Mouse (Mus musculus) adrenal gland (tissue): ENCODE measurements around the gene 6430571L13Rik.
"Not testable (repeated sequence)": the region's sequence is repeated elsewhere in the genome, so short reads cannot be mapped to it uniquely, and the experiment has no call there.

Experiments used
- intact Hi-C: fragments of 180-260 bp; cut with DNase I; formaldehyde crosslinking; loops from one replicate; pipeline ENCODE4 v1.15.1; 2025

The 6430571L13Rik gene

DNA sequence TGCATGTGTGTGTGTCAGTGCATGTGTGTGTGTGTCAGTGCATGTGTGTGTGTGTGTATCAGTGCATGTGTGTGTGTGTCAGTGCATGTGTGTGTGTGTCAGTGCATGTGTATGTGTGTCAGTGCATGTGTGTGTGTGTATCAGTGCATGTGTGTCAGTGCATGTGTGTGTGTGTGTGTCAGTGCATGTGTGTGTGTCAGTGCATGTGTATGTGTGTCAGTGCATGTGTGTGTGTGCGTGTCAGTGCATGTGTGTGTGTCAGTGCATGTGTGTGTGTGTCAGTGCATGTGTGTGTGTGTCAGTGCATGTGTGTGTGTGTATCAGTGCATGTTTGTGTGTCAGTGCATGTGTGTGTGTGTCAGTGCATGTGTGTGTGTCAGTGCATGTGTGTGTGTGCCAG is 33.7 kb upstream of the 6430571L13Rik start:
- intact Hi-C loops: not testable (repeated sequence)

DNA sequence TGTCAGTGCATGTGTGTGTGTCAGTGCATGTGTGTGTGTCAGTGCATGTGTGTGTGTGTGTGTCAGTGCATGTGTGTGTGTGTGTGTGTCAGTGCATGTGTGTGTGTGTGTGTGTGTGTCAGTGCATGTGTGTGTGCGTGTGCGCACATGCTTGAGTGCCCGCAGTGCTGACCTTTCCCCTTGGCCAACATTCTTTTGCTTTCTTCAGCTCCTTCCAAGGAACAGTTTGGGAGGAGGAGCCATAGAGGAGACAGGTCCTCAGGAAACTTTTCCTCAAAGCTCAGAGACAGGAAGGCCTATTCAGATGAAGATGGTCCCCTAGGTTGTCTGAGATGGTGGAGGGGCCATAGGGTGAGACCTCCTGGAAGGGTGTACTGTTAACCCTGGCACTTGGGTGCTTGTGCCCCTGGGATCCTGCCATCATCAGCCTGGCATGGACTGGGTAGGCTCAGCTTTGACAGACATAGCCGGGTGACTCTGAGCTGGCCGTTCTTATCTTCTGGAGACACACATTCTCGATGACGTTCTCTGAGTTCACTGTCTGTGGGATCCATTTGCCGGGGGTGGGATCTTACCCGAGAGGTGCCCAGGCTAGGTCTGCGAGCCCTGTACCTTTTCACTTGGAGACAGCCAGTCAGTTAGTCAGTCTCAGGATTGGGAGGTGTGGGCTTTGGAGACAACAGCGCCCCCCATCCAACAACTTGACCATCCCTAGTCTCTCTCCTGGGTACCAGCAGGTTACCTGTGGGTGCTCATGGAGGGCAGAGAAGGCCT is 33.1 kb upstream of the 6430571L13Rik start:
- intact Hi-C loops: no loop called here

- intact Hi-C loops: no loop called here
These were observed 32.5 kb upstream of the 6430571L13Rik start for GRCm38 (mm10) chr9:107307886-107308285.

DNA sequence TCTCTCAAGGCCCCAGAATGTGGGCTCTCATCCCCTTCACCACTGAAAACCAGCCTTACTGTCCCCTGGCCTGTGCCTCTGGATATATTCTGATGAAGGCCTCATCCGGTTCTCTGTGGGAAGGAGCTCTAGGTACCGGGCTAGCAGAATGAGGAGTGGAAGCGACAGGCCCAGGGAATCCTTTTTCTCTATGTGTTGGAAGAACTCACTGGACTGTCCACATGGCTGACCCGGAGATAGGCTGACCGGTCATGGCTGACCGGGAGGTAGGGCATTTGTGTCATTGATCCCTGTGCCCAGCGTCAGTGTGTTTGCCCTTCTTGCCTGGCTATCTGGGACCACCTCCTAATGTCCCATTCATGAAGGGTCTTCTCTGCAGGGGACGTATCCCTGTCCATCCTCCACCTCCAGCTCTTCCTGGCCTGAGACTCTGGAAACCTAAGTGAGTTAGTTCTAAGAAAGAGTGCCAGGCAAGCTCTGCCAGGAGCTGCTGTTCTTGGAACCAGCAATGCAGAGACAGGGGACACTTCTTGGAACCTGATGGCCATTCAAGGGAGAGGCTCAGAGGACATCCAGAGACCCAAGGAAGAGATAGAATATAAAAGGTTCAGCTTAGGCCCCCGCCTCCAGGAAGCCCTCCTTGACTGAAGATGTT is 31.9 kb upstream of the 6430571L13Rik start:
- intact Hi-C loops: no loop called here

DNA sequence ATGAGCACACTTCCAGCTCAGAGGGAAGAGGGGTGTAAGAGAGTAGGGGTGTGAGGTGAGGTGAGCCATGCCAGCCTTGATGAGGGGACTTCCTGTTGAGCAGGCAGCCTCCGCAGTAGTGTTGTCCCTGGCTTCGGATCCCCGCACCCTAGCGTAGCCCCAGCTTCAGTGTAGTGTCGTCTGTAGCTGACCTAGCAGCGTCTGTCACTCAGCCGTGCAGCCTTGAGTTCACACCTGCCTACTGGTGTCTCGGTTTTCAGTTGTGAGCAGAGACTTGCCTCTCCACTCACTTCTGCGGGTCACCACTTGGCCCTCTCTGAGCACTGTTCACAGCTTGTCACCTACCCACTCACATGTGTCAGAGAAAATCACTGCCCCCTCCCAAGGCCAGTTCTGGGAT is 31.2 kb upstream of the 6430571L13Rik start:
- intact Hi-C loops: no loop called here

DNA sequence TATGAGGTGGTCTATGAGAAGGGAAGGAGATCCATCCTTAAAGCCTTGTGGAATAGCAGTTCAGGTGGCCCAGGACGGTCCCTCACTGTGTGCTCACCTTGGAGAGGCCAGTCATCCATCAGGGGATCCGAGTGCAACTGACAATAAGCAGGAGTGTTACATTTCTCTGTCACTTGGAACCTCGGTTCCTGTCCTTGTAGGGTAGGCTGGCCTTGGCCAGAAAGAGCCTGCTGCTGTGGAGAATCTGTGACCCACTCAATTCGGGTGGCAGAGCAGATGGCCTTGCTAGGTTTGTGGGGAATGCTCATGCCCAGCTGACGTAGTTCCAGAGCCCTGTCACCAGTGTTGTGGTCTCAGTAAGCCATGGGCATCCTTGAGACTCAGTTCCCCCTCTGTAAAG is 30.8 kb upstream of the 6430571L13Rik start:
- intact Hi-C loops: no loop called here

GRCm38 (mm10) chr9:107312811-107313584 is 27.4 kb upstream of the 6430571L13Rik start:
- intact Hi-C loops: no loop called here

- intact Hi-C loops: no loop called here
These were observed 26.5 kb upstream of the 6430571L13Rik start for GRCm38 (mm10) chr9:107313926-107314325.

DNA sequence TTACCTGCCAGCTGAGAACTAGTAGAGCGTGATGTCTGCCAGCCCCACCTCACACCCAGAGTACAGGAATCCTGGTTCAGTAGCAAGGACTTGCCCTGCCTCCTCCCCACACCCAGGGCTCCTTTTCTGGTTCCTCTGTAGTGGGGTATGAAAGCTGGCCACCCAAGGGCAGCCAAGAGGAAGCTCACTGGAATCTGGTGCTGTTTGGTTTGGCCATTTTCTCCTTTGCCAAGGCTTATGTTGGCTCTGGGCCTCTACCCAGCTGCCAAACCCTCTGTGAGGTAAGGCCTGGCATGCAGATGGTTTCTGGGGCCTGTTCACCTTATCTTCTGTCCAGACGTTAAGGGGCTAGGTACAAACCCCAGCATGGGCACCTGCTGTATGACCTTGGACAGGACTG is 24.6 kb upstream of the 6430571L13Rik start:
- intact Hi-C loops: no loop called here

GRCm38 (mm10) chr9:107322461-107323050 is 17.8 kb upstream of the 6430571L13Rik start:
- intact Hi-C loops: no loop called here

DNA sequence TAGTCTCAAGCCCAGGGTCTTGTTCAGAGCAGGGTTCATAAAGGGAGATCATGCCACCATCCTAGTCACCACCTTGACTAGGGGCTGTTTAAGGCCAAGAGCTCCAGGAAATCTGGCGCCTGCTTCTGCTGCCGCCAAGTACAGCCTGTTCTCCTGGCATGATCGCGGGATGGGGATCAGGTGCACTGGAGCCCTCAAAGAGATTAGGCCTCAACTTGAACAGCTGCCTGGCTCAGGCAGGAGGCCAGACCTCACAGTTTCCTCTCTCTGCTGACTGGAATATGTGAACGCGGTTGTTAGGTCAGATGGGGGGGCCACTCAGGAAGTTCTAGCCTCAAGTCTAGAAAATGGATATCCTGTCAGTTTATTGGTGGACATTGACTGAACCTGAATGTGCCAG is 16.8 kb upstream of the 6430571L13Rik start:
- intact Hi-C loops: no loop called here

DNA sequence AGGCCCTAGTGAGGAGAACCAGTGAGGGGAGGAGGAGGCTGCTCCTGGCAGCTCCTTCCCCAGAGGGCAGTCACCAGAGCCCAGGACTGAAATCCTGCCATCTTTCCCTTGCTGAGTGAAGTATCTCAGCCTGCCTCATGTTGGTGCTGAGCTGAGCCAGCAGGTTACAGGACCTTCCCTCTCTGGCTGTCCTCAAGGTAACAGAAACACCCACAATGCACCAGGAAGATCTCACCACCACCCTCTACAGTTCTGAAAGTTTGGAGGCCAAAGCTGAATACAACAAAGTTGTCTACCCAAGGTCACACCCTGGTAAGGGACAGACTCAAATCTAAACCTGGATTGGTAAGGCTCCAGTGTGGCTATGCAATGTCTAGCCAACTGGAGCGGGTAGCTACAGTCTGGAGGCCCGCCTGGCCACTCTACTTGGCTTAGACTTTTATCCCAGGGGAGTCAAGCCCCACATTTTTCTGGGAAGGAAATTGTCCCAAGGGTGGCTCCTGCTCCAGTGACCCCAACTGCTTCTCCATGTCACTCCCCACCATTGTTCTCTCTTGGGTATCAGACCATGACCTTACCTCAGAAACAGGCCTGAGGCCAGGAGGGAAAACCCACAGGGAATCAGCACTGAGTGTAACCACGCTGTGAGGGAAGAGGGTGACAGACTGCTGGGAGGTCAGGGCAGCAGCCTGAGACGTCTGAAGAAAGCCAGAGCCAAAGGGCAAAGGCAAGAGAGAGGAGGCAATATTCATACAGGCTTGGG is 15.4 kb upstream of the 6430571L13Rik start:
- intact Hi-C loops: no loop called here

DNA sequence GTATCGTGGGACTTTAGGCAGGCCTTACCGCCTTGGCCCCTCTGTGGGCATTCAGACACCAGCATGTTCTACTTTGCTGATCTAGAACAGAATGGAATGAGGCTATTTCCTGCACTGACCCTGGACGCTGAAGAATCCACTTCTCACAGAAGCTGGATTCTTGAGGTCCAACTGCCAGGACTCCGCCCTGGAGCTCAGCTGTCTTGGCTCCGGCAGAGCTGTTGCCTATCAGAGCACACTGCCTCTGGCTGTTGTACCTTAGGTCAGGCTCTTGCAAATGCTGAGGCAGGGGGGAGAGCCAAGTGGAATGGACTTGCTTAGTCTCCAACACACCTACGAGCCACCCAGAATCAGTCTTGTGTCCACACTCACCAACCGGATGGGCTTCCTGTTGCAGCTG is 14.5 kb upstream of the 6430571L13Rik start:
- intact Hi-C loops: no loop called here

DNA sequence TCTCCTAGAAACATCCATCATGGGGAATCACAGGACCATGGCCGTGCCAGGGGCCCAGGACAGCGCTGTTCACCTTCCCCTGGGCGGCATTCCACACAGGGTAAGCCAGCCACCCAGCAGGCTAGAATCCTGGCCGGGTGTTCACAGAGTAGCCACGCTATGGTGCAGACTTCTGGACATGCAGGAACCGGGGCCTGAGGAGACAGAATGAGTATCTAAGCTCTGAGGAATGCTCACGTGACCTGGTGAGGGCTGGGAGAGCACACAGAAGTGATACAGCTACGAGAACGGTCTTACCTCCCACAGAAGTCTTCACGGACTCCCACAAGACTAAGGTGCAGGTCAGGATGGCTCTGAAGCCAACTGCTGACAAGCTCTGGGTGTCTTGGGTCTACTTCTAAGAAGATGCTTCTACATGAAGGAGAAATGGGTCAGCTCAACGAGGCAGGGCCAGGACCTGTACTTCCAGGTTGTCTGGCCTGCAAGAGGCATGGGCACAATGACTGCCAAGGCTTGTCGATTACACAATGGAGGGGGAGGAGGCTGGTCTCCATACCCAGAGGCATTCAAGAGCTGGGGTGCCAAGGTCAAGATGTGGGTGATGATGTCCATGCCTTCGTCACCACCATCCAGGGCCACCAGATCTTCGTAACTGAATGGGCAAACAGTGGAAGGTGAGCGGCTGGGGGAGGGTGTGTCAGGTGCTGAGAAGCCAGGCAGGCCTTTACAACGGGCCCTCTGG is 12.4 kb upstream of the 6430571L13Rik start:
- intact Hi-C loops: no loop called here

DNA sequence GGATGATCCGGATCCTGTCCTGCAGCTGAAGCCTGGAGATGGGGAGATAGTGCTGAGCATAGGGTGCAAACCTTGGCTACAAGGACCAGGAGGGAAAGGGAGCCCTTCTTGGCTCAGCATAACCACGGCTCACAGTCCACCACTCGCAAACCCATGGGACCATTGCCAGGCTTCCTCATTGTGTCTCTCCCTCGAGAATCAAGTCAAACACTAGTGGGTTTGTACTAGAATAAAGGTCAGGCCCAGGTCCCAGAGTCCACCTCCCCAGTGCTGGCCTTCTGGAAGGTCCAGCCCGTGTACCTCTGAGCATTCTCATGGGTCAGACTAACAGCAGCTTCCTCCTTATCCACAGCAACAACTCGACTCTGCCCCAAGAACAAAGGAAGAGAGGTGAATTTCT is 9.6 kb upstream of the 6430571L13Rik start:
- intact Hi-C loops: loop anchor here (10.0 kb wide), 1 partner anchor 76 kb away; no protein-coding TSS in a partner anchor

DNA sequence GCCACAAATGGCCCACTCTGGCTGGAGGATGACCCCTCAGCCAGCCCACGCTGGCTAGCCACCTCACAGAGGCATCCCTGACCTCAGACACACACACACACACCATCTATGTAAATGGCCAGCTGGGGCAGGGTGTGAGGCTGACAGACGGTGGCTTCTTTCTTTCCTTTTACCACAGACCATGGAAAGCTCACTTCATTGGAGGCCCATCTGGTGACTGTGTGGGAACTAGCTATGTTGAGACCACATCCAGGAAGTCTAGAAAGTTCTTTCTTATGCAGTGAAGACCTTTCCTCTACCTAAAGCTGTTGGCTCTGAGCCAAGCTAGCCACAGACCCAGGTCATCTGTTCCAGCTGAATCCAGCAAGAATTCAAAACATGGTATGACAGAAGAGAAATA is 6.7 kb upstream of the 6430571L13Rik start:
- intact Hi-C loops: loop anchor here (10.0 kb wide), 1 partner anchor 79 kb away; no protein-coding TSS in a partner anchor

- intact Hi-C loops: loop anchor here (10.0 kb wide), 1 partner anchor 80 kb away; no protein-coding TSS in a partner anchor
These were observed 6.0 kb upstream of the 6430571L13Rik start for GRCm38 (mm10) chr9:107334356-107334755.

DNA sequence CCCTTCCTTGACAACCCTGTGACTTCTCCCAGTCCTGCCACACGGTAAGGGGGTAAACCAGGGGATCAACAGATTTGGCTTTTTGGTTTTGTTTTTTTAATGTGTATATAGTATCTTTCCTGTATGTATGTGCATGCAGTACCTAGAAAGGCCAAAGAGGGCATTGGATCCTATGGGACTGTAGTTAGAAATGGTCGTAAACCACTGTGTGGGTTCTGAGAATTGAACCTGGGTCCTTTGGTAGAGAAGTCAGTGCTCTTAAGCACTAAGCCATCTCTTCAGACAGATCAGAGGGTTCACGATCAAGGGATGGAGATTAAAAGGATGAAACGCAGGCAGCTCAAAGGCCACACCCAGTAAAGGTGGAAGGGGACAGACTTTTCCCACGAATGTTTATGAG is 5.4 kb upstream of the 6430571L13Rik start:
- intact Hi-C loops: loop anchor here (10.0 kb wide), 1 partner anchor 80 kb away; no protein-coding TSS in a partner anchor

- intact Hi-C loops: loop anchor here (1.0 to 10.0 kb wide), 2 partner anchors 42 to 81 kb away; no protein-coding TSS in a partner anchor
These were observed 4.5 kb upstream of the 6430571L13Rik start for GRCm38 (mm10) chr9:107335909-107336308.

DNA sequence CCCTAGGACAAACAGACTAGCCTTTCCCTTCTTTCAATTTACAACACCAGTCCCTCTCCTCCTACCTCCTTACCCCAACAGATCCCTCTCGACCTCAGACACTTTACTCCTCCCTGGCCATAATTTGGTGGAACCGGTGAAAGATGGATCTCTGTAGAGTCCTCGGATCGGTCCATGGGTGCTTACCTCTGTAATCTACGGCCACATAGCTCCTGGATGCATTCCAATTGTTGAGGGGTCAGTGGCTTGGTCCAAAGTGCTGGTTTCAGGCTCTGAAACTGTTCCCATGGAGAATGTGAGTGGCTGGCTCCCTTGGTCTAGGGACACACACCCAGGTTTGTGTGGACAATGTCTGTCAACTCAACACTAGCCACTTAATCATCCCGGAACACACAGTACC is 4.0 kb upstream of the 6430571L13Rik start:
- intact Hi-C loops: loop anchor here (1.0 to 10.0 kb wide), 2 partner anchors 42 to 82 kb away; no protein-coding TSS in a partner anchor
